8 mouse cellular contexts compared by ENCODE assay signal in the genomic region with DNA sequence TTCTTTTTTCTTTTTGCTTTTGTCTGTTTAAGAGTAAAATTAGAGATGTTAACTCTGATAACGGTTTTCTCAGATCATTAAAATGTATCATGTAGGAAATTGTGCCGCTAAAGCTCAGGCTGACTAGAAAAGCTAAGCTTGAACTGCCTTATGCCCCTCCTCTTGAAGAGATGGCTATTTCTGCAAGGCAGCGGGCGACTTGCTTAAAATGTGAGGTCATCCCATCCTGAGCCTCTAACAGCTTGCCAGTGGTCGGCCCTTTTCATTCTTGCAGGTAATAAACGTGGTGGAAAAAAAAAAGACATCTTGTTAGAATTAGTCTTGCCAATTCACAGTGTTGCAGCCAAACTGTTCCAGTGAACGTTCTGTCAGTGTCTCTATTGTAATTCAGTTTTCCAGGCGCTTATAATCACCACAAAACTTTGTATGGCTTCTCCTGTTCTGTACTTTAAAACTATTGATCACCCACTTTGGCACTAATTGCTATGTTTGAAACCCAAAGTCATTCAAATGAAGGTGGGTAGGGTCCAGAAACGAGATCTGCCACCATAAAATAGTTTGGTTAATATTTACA. TPM values are rescaled to one million over a fixed set of nuclear protein-coding genes. Genes with fewer than 3 reads are reported as not detected.
DNase-seq lines count a peak whose midpoint lies in the region; ATAC-seq and TF ChIP-seq lines count a peak whose summit lies in the region.

No protein-coding gene starts in this region.

- no peaks in the 10 kb centered on the region for H3K9me3 ChIP-seq in kidney, postnatal 0 days (replicated peaks; ENCODE audit: low read length)
- H3K9me3 ChIP-seq in embryonic facial prominence, embryonic 14.5 days (ENCODE audit: control insufficient read depth, low read length), result no peaks in the 10 kb centered on the region
- no peaks in the 10 kb centered on the region for H3K9me3 ChIP-seq in intestine, embryonic 15.5 days

- TF ChIP-seq CTCF in kidney, postnatal 0 days (IDR thresholded peaks at IDR 0.05; ENCODE audit: low read depth), result no peak

- H3K4me3 ChIP-seq in kidney, postnatal 0 days (replicated peaks; ENCODE audit: low read depth, low read length), result peak overlapping the region; percentile 79
- peak overlapping the region; percentile 90 for H3K4me3 ChIP-seq in embryonic facial prominence, embryonic 14.5 days (ENCODE audit: low read depth, low read length)
- H3K4me3 ChIP-seq in intestine, embryonic 15.5 days (replicated peaks), result no peak overlapping the region

- H3K4me1 ChIP-seq in kidney, postnatal 0 days (replicated peaks; ENCODE audit: insufficient read depth, low read length), result 0 out of 2 replicates have a peak, but pooled peaks cover 18% of the 10 kb centered on the region
- H3K4me1 ChIP-seq in embryonic facial prominence, embryonic 14.5 days (ENCODE audit: control insufficient read depth, insufficient read depth, low read length), result peaks cover 12% of the 10 kb centered on the region
- peaks cover 15% of the 10 kb centered on the region for H3K4me1 ChIP-seq in intestine, embryonic 15.5 days (replicated peaks)

- H3K4me2 ChIP-seq in kidney, postnatal 0 days (ENCODE audit: low read length), result peak overlapping the region; percentile 94
- peak overlapping the region; percentile 94 for H3K4me2 ChIP-seq in embryonic facial prominence, embryonic 14.5 days (ENCODE audit: low read depth, low read length)
- H3K4me2 ChIP-seq in intestine, embryonic 15.5 days (replicated peaks), result peak overlapping the region; percentile 95

- no peaks in the 10 kb centered on the region for H3K27me3 ChIP-seq in kidney, postnatal 0 days (ENCODE audit: insufficient read depth, low read length)
- H3K27me3 ChIP-seq in embryonic facial prominence, embryonic 14.5 days (replicated peaks; ENCODE audit: control insufficient read depth, insufficient read depth, low read length), result no peaks in the 10 kb centered on the region
- H3K27me3 ChIP-seq in intestine, embryonic 15.5 days (replicated peaks), result no peaks in the 10 kb centered on the region

- 27% methylated on average over 9 of the region's 9 CpGs for WGBS in kidney, postnatal 0 days
- WGBS in embryonic facial prominence, embryonic 14.5 days, result 17% methylated on average over 9 of the region's 9 CpGs
- WGBS in intestine, embryonic 15.5 days, result 27% methylated on average over 9 of the region's 9 CpGs

- no peak for DNase-seq in kidney, postnatal 0 days (ENCODE audit: low spot score)
- DNase-seq in kidney, postnatal 14 days, result no peak
- no peak for DNase-seq in embryonic facial prominence, embryonic 14.5 days (ENCODE audit: low spot score)
- DNase-seq in naive thymus-derived CD4-positive, alpha-beta T cell, adult 2 months (ENCODE audit: low read depth), result peak; percentile 62
- no peak for DNase-seq in thymus, adult 18-20 months
- no peak for DNase-seq in layer of hippocampus, postnatal 36 days

- no peak for ATAC-seq in kidney, postnatal 0 days (replicated peaks; ENCODE audit: low FRiP score, low read depth)
- ATAC-seq in embryonic facial prominence, embryonic 14.5 days (ENCODE audit: low read depth), result no peak
- ATAC-seq in intestine, embryonic 15.5 days, result no peak
- no peak for ATAC-seq in megakaryocyte progenitor cell, adult 5-6 weeks (replicated peaks; ENCODE audit: poor library complexity)

- H3K36me3 ChIP-seq in kidney, postnatal 0 days (ENCODE audit: insufficient read depth, low read length), result no peaks in the 10 kb centered on the region
- H3K36me3 ChIP-seq in embryonic facial prominence, embryonic 14.5 days (ENCODE audit: control insufficient read depth, insufficient read depth, low read length), result no peaks in the 10 kb centered on the region
- H3K36me3 ChIP-seq in intestine, embryonic 15.5 days, result no peaks in the 10 kb centered on the region

- H3K9ac ChIP-seq in kidney, postnatal 0 days (ENCODE audit: low read depth, low read length), result peak overlapping the region; percentile 94; the same call in 1 of the 2 replicates
- H3K9ac ChIP-seq in embryonic facial prominence, embryonic 14.5 days (ENCODE audit: low read depth, low read length), result peak overlapping the region; percentile 95
- H3K9ac ChIP-seq in intestine, embryonic 15.5 days, result no peak overlapping the region

- no peak overlapping the region for H3K27ac ChIP-seq in kidney, postnatal 0 days
- peak overlapping the region; percentile 95; the same call in 1 of the 2 replicates for H3K27ac ChIP-seq in embryonic facial prominence, embryonic 14.5 days (replicated peaks; ENCODE audit: low read depth, low read length)
- H3K27ac ChIP-seq in intestine, embryonic 15.5 days, result no peak overlapping the region

RNA-seq across cellular contexts. Expression of a gene that starts 1.9 kb away (rescaled TPM):
- polyA plus RNA-seq in kidney, postnatal 0 days (2015; fragmentation: Nextera tagmentation; extraction: Ambion mirVana), result 5.9 and 6.7 TPM in 2 replicates
- 7.3 and 7.7 TPM in 2 replicates for polyA plus RNA-seq in embryonic facial prominence, embryonic 14.5 days (2014; fragmentation: Nextera tagmentation; extraction: Ambion mirVana)
- 4.4 and 4.7 TPM in 2 replicates for polyA plus RNA-seq in intestine, embryonic 15.5 days (2015; fragmentation: Nextera tagmentation; extraction: Ambion mirVana)
- total RNA-seq in megakaryocyte progenitor cell, adult 5-6 weeks (2015), result 3.1 and 3.8 TPM in 2 replicates
- 0.37 and 0.61 TPM in 2 replicates for total RNA-seq in megakaryocyte progenitor cell, adult 5-6 weeks (2017)
- 10 to 100 TPM; 13.7 to 14.0 TPM for total RNA-seq in layer of hippocampus, postnatal 36 days (2021)
